Mouse (Mus musculus) cerebellum, adult 2 months (tissue): Measurements from ENCODE around the gene Cenpm.

Experiments used
- CTCF ChIP-seq: fragments of 200-500 bp; IDR thresholded peaks from 2 replicates; pipeline ENCODE4 v1.5.1; 2011; ENCODE audit warnings: low read depth, mild to moderate bottlenecking, control low read depth, low read length, moderate library complexity, borderline replicate concordance; ENCODE audit not compliant: insufficient read depth
- POLR2A ChIP-seq: fragments of 200-500 bp; IDR thresholded peaks from 2 replicates; pipeline ENCODE4 v1.6.1; 2011; ENCODE audit warnings: low read length, control low read depth, borderline replicate concordance; ENCODE audit not compliant: insufficient read depth

DNA sequence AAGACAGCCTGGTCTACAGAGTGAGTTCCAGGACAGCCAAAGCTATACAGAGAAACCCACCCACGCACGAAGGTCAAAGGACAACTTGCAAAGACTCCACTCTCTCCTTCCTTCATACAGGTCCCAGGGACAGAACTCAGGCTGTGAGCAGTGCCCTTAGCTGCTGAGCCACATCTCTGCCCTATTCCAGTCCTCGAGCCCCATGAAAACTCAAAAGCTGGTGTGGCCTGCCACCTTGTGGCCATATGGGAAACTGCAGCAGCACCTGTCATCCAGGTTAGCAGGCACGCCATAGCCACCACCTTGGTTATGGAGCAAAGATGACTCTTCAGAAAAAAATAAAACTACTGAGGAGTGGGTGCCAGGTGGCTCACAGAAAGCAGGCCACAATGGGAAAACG, 8.0 kb downstream of the Cenpm start:
- TF ChIP-seq POLR2A = no peak
- peak; percentile 97 for TF ChIP-seq CTCF
